ENCODE assay signal across 26 mouse cellular contexts in the genomic region with DNA sequence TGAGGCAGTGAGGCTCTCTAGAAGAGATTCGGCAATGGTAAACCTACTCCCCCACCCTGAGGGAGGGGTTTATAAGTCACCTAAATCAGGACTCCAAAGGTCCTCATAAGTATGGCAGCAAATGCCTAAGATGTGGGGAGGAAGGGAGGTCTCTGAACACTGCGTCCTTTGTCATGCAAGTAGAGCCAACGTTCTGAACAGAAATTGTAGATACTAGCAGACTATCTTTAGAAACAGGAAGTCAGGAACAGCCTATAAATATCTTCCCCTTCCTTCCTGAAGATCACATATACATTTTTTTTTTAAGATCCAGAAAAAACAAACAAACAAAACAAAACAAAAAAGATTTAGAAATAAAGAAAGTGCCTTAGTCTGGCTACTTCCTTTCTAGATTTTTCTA.
DNase-seq lines count a peak whose midpoint lies in the region; ATAC-seq and TF ChIP-seq lines count a peak whose summit lies in the region.
"Had no signal": no experiment of that assay in that cellular context is flagged by ENCODE, and none has a peak within 500 bp of the region (broad histone marks: within the 10 kb centered on the region; RNA-seq: fewer than 3 reads in every experiment).

No protein-coding gene starts in this region.

- DNase-seq in heart, embryonic 10.5 days (ENCODE audit: low spot score), result no peak
- DNase-seq in heart, postnatal 36 days, result no peak
- no peak for DNase-seq in liver, adult 2 months (ENCODE audit: extremely low read depth, low read depth, low spot score)
- DNase-seq in liver, result no peak
- peak; percentile 28 for DNase-seq in thymus, postnatal 14 days
- DNase-seq in thymus, postnatal 4 days, result no peak
- peak; percentile 54 for DNase-seq in naive thymus-derived CD4-positive, alpha-beta T cell, adult 2 months (ENCODE audit: low read depth)
- DNase-seq: adrenal gland, postnatal 36 days; cerebellum, adult 8-10 months; gastrocnemius, postnatal 14 days; heart, postnatal 14 days; kidney, postnatal 25 days; layer of hippocampus, adult 9-11 months; liver, embryonic 13.5 days; lung, postnatal 4 days; midbrain, embryonic 14.5 days; right cerebral cortex, postnatal 25 days had no signal

- no peak overlapping the region for H3K4me3 ChIP-seq in heart, embryonic 10.5 days
- no peak overlapping the region for H3K4me3 ChIP-seq in liver, adult 2 months (ENCODE audit: insufficient read depth, low read depth, low read length)
- H3K4me3 ChIP-seq: erythroblast, embryonic 14.5 days; forebrain, embryonic 15.5 days; liver, embryonic 13.5 days; myocyte; neural tube, embryonic 15.5 days; stomach, embryonic 15.5 days had no signal

- intact Hi-C loops in heart, postnatal 36 days (cut with DNase I), result no loop called here

- TF ChIP-seq CTCF in liver, adult 2 months (IDR thresholded peaks at IDR 0.05; ENCODE audit: low read depth, low read length), result no peak

- H3K27me3 ChIP-seq in heart, embryonic 10.5 days (ENCODE audit: insufficient read depth, poor library complexity, severe bottlenecking), result no peaks in the 10 kb centered on the region
- no peaks in the 10 kb centered on the region for H3K27me3 ChIP-seq in liver, adult 2 months (ENCODE audit: control insufficient read depth, insufficient read depth, low read length)
- H3K27me3 ChIP-seq: CH12.LX; forebrain, embryonic 15.5 days; liver, embryonic 13.5 days; neural tube, embryonic 15.5 days; stomach, embryonic 15.5 days had no signal

- peaks cover 16% of the 10 kb centered on the region for H3K4me1 ChIP-seq in heart, embryonic 10.5 days
- H3K4me1 ChIP-seq in liver, adult 2 months (ENCODE audit: control insufficient read depth, insufficient read depth, low read length), result peaks cover 2% of the 10 kb centered on the region
- H3K4me1 ChIP-seq: forebrain, embryonic 15.5 days; neural tube, embryonic 15.5 days had no signal

- peak overlapping the region; percentile 59; the same call in 1 of the 2 replicates for H3K27ac ChIP-seq in heart, embryonic 10.5 days
- H3K27ac ChIP-seq in liver, adult 2 months (replicated peaks; ENCODE audit: insufficient read depth, low read depth, low read length), result peak overlapping the region; percentile 55; the same call in 1 of the 2 replicates
- H3K27ac ChIP-seq: forebrain, embryonic 15.5 days; hindbrain, postnatal 0 days; liver, embryonic 13.5 days; neural tube, embryonic 15.5 days; stomach, embryonic 15.5 days had no signal

- H3K79me2 ChIP-seq in liver, adult 2 months (ENCODE audit: control insufficient read depth, insufficient read depth, low read length), result no peaks in the 10 kb centered on the region

- no peak for ATAC-seq in erythroid progenitor cell, adult 5-6 weeks (replicated peaks; ENCODE audit: low FRiP score, poor library complexity, severe bottlenecking)
- ATAC-seq: forebrain, embryonic 15.5 days; hindbrain, postnatal 0 days; intestine, postnatal 0 days had no signal

- no peak for TF ChIP-seq POLR2A in liver, adult 2 months (IDR thresholded peaks at IDR 0.05; ENCODE audit: extremely low read depth, insufficient read depth, low read length)

- H3K36me3 ChIP-seq in heart, embryonic 10.5 days, result no peaks in the 10 kb centered on the region
- no peaks in the 10 kb centered on the region for H3K36me3 ChIP-seq in liver, adult 2 months (ENCODE audit: control insufficient read depth, insufficient read depth, low read length)
- H3K36me3 ChIP-seq: forebrain, embryonic 15.5 days; liver, embryonic 13.5 days; neural tube, embryonic 15.5 days; stomach, embryonic 15.5 days had no signal

- no peaks in the 10 kb centered on the region for H3K9me3 ChIP-seq in heart, embryonic 10.5 days
- H3K9me3 ChIP-seq: forebrain, embryonic 15.5 days; liver, embryonic 13.5 days; neural tube, embryonic 15.5 days; stomach, embryonic 15.5 days had no signal

- no peak overlapping the region for H3K9ac ChIP-seq in liver, adult 2 months (ENCODE audit: low read depth, low read length)
- H3K9ac ChIP-seq: forebrain, embryonic 15.5 days; liver, embryonic 13.5 days; neural tube, embryonic 15.5 days; stomach, embryonic 15.5 days had no signal

- 24% methylated on average over 3 of the region's 3 CpGs for WGBS in heart, embryonic 10.5 days
- 64% methylated on average over 3 of the region's 3 CpGs for WGBS in liver, adult 2 months

Comparison
In these comparisons a context has a peak if more than half of its experiments do, and no peak if none do; other contexts are left out.
1. DNase-seq: peak in thymus, postnatal 14 days (single experiment) and naive thymus-derived CD4-positive, alpha-beta T cell, adult 2 months (single experiment); none in heart, embryonic 10.5 days (single experiment), heart, postnatal 36 days (0 of 2), liver, adult 2 months (single experiment), liver (single experiment) and thymus, postnatal 4 days (single experiment).